ENCODE assay signal across 20 mouse cellular contexts in the genomic region with DNA sequence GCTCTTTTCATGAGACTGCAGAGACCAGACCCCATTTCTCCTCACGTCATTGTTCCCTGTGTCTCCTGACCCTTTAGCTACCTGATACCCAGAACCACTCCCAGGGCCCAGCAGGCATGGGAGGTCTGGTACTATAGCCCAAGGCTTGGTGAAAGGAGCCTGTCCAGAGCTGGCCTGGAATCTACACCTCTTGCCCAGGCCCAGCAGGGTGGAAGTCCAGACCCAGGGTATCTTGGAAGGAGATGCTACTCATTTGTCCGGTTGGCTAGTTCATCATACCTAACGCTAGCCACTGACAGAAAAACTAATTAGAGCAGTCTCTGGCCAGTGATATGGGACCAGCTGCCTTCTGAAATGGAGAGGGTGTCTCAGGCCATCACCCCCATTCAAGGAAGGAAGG. TPM values are rescaled to one million over a fixed set of nuclear protein-coding genes. Genes with fewer than 3 reads are reported as not detected.
"Had no signal": no experiment of that assay in that cellular context is flagged by ENCODE, and none has a peak within 500 bp of the region (broad histone marks: within the 10 kb centered on the region; RNA-seq: fewer than 3 reads in every experiment).

No protein-coding gene starts in this region.

- H3K4me3 ChIP-seq: layer of hippocampus, adult 2 months; liver, embryonic 15.5 days; midbrain, embryonic 13.5 days had no signal

- H3K27ac ChIP-seq: layer of hippocampus, adult 2 months; liver, embryonic 15.5 days; midbrain, embryonic 13.5 days; stomach, postnatal 0 days had no signal

- H3K4me1 ChIP-seq: midbrain, embryonic 13.5 days had no signal

- H3K27me3 ChIP-seq: midbrain, embryonic 13.5 days had no signal

- DNase-seq: kidney, postnatal 10 days; kidney, postnatal 4 days; left cerebral cortex, postnatal 4 days; lung, adult 2 months; lung, postnatal 36 days; right cerebral cortex, postnatal 25 days; thymus, postnatal 4 days had no signal

RNA-seq across cellular contexts. Expression of a gene that starts 43.9 kb away (rescaled TPM):
- total RNA-seq: layer of hippocampus, adult 2 months; layer of hippocampus, postnatal 10 days; left cerebral cortex, postnatal 10 days; left cerebral cortex, postnatal 4 days; megakaryocyte progenitor cell, adult 5-6 weeks; midbrain, postnatal 0 days had no signal
- polyA plus RNA-seq: kidney, embryonic 14.5 days; limb, embryonic 14.5 days; liver, embryonic 11.5 days; liver, embryonic 15.5 days; lung, adult 2 months; lung, postnatal 0 days; midbrain, embryonic 13.5 days; midbrain, postnatal 0 days; neural tube, embryonic 14.5 days; stomach, postnatal 0 days had no signal
